Mouse (Mus musculus): ENCODE results near the gene 4632433K11Rik. TPM values are rescaled to one million over a fixed set of nuclear protein-coding genes. Genes with fewer than 3 reads are reported as not detected.
A peak's percentile ranks its signal among the peaks of the same experiment; 100 is the strongest.
"Not testable (repeated sequence)": the region's sequence is repeated elsewhere in the genome, so short reads cannot be mapped to it uniquely, and the experiment has no call there.

Gene 4632433K11Rik
- polyA plus RNA-seq, 1 experiment from 2014 or later, result not detected

GRCm38 (mm10) chr7:5012681-5013513, 21.0 kb upstream of the 4632433K11Rik start:
- Histone ChIP-seq H3K4me2 (no peak overlapping the region), H3K27ac (no peak overlapping the region), H3K4me3 (no peak overlapping the region), H3K27me3 (replicated peaks) (no peaks in the 10 kb centered on the region), H3K9ac (no peak overlapping the region), H3K36me3 (replicated peaks) (peaks cover 46% of the 10 kb centered on the region), H3K9me3 (no peaks in the 10 kb centered on the region), H3K4me1 (peaks cover 11% of the 10 kb centered on the region; the same call in 1 of the 2 replicates)
- ATAC-seq (replicated peaks), result no peak
- WGBS, result 91% methylated on average over 27 of the region's 27 CpGs

GRCm38 (mm10) chr7:5014251-5015117, 19.4 kb upstream of the 4632433K11Rik start, which contains the start of the genes Zfp524 and Fiz1:
Zfp524 (plus strand) TSS chr7:5014415.
Fiz1 (minus strand) TSS chr7:5014697.
- Histone ChIP-seq H3K27me3 (replicated peaks) (no peaks in the 10 kb centered on the region), H3K36me3 (replicated peaks) (peaks cover 30% of the 10 kb centered on the region), H3K9me3 (no peaks in the 10 kb centered on the region), H3K4me3 (peak within 1 kb of the TSS; percentile 84), H3K4me2 (peak within 1 kb of the TSS; percentile 57), H3K9ac (peak within 1 kb of the TSS; percentile 87), H3K4me1 (peaks cover 14% of the 10 kb centered on the region), H3K27ac (peak within 1 kb of the TSS; percentile 98)
- under 1% methylated on average over 42 of the region's 42 CpGs for WGBS
- peak; percentile 87 for ATAC-seq (replicated peaks)

GRCm38 (mm10) chr7:5015118-5016001, 18.6 kb upstream of the 4632433K11Rik start, which contains the start of gene Gm44973:
Gm44973 (plus strand) TSS chr7:5015496.
- peak; percentile 83 for ATAC-seq (replicated peaks)
- H3K4me3 ChIP-seq, result peak within 1 kb of the TSS; percentile 84
- peak within 1 kb of the TSS; percentile 57 for H3K4me2 ChIP-seq
- no peaks in the 10 kb centered on the region for H3K27me3 ChIP-seq (replicated peaks)
- H3K9me3 ChIP-seq, result no peaks in the 10 kb centered on the region
- H3K9ac ChIP-seq, result peak within 1 kb of the TSS; percentile 87
- H3K27ac ChIP-seq, result peak within 1 kb of the TSS; percentile 98
- H3K36me3 ChIP-seq (replicated peaks), result peaks cover 22% of the 10 kb centered on the region
- WGBS, result under 1% methylated on average over 73 of the region's 76 CpGs
- peaks cover 15% of the 10 kb centered on the region for H3K4me1 ChIP-seq

DNA sequence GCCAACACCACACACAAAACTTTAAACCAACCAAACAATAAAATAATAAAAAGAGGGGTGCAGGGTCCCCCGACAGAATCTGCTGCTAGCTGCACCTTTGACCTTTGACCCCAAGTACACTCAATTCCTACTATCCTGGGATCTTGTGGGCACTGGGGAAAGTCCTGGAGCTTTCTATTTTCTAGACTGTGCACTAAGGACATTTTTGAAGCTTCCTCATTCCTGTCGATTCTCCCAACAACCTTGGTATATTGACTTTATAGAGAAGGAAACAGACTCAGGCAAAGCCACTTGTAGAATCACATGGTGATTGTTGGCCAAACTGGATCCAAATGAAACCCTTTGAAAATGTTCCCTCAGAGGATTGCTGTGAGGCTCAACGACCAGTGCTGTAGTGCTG, 17.9 kb upstream of the 4632433K11Rik start:
- H3K27ac ChIP-seq, result peak overlapping the region; percentile 98
- 70% methylated on average over 3 of the region's 3 CpGs for WGBS
- H3K4me2 ChIP-seq, result peak overlapping the region; percentile 57
- peak overlapping the region; percentile 61 for H3K9ac ChIP-seq
- peaks cover 18% of the 10 kb centered on the region for H3K4me1 ChIP-seq
- H3K9me3 ChIP-seq, result no peaks in the 10 kb centered on the region
- peak overlapping the region; percentile 84 for H3K4me3 ChIP-seq
- H3K36me3 ChIP-seq (replicated peaks), result peaks cover 15% of the 10 kb centered on the region
- no peaks in the 10 kb centered on the region for H3K27me3 ChIP-seq (replicated peaks)
- ATAC-seq (replicated peaks), result no peak

DNA sequence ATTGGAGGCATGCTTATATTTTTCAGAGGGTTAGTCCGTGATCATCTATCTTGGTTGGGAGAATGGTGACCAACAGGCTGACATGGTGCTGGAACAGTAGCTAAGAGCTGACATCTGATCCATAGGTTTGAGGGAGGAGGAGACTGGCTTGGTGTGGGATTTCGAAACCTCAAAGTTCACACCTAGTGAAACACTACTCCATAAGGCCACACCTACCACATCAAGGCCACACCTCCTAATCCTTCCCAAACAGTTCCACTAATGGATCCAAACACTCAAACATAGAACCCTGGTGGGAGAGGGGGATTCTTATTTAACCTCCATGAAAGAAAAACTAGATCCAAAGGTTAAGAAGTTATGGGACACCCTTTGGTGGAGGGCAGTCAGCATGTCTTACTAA, 17.0 kb upstream of the 4632433K11Rik start:
- Histone ChIP-seq H3K4me1 (peaks cover 26% of the 10 kb centered on the region), H3K27me3 (replicated peaks) (no peaks in the 10 kb centered on the region), H3K9ac (no peak overlapping the region), H3K27ac (no peak overlapping the region), H3K36me3 (replicated peaks) (peaks cover 7% of the 10 kb centered on the region), H3K4me3 (no peak overlapping the region), H3K9me3 (no peaks in the 10 kb centered on the region), H3K4me2 (no peak overlapping the region)
- WGBS, result 96% methylated on average over 2 of the region's 2 CpGs
- ATAC-seq (replicated peaks), result no peak

GRCm38 (mm10) chr7:5017352-5017751, 16.6 kb upstream of the 4632433K11Rik start:
- H3K27ac ChIP-seq, result no peak overlapping the region
- ATAC-seq (replicated peaks), result no peak
- peaks cover 4% of the 10 kb centered on the region; the same call in 1 of the 2 replicates for H3K36me3 ChIP-seq (replicated peaks)
- H3K4me1 ChIP-seq, result peaks cover 26% of the 10 kb centered on the region
- no peak overlapping the region for H3K4me2 ChIP-seq
- H3K27me3 ChIP-seq (replicated peaks), result no peaks in the 10 kb centered on the region
- H3K4me3 ChIP-seq, result no peak overlapping the region
- no peaks in the 10 kb centered on the region for H3K9me3 ChIP-seq
- no peak overlapping the region for H3K9ac ChIP-seq
- WGBS, result 90% methylated on average over 16 of the region's 16 CpGs

DNA sequence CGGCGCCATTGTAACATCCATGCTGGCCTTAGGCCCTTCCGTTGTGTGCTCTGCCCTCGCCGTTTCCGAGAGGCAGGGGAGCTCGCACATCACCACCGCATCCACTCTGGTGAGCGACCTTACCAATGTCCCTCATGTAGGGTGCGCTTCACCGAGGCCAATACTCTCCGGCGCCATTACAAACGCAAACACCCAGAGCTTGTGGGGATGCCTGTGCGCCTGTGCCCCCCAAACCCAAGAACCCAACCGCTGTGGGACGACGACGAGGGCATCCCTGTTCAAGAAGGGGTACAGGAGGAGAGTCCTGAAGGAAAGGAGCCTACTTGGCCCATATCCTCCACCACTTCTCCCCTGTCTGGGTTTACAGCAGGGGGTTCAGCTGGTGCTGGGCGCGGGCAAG, 16.0 kb upstream of the 4632433K11Rik start:
- no peak for ATAC-seq (replicated peaks)
- Histone ChIP-seq H3K4me2 (no peak overlapping the region), H3K36me3 (replicated peaks) (no peaks in the 10 kb centered on the region), H3K27me3 (replicated peaks) (no peaks in the 10 kb centered on the region), H3K4me3 (no peak overlapping the region), H3K4me1 (peaks cover 26% of the 10 kb centered on the region), H3K27ac (no peak overlapping the region), H3K9me3 (no peaks in the 10 kb centered on the region), H3K9ac (no peak overlapping the region)
- WGBS, result 98% methylated on average over 21 of the region's 21 CpGs

GRCm38 (mm10) chr7:5019576-5019975, 14.3 kb upstream of the 4632433K11Rik start:
- not testable (repeated sequence) for H3K36me3 ChIP-seq (replicated peaks); H3K9ac ChIP-seq; H3K9me3 ChIP-seq; H3K27me3 ChIP-seq (replicated peaks); ATAC-seq (replicated peaks)
- H3K4me2 ChIP-seq, result peak overlapping the region; percentile 74
- peak overlapping the region; percentile 91 for H3K27ac ChIP-seq
- H3K4me1 ChIP-seq, result peaks cover 22% of the 10 kb centered on the region
- H3K4me3 ChIP-seq, result peak overlapping the region; percentile 74
- 22% methylated on average over 8 of the region's 8 CpGs for WGBS

DNA sequence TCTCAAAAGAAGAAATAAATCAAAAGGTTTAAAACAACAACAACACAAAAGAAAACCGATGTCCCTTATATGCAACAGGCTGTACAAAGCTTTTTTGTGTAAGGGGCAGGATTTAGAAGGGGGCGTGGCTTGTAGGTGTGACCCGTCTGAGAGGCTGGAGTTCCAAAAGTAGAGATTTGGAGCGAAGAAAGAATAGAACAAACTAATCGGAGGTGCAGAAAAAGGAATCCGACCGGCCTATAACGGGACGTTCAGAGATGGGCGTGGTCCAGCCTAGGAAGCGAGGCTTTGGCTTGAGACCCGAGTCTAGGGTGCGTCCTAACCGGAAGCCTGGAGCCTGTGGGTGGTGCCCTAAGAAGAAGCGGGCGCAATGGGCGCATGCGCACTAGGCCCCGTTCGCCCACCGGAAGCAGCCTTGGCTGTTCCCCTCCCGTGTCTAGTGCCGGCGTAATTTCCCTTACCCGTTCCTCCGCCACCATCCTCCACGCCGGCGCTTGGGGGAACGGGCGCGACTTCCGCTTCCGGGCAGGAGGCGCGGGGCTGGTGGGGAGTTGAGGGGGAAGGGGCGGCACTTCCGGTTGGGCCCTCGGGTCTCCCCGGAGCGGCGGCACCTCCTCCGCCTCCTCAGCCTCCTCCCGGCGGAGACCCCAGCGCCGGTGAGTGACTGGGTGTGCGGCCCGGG, 13.8 kb upstream of the 4632433K11Rik start, which contains the start of the genes Zfp865 and Ccdc106:
Gene Zfp865 (plus strand): TSS at position 377 of the 682 bp plus-strand sequence.
Gene Ccdc106 (plus strand): TSS at position 554 of the 682 bp plus-strand sequence.
- WGBS, result under 1% methylated on average over 48 of the region's 49 CpGs
- peak; percentile 89 for ATAC-seq (replicated peaks)
- H3K27me3 ChIP-seq (replicated peaks), result no peaks in the 10 kb centered on the region

GRCm38 (mm10) chr7:5020685-5021084, 13.2 kb upstream of the 4632433K11Rik start:
- Histone ChIP-seq H3K4me3 (peak overlapping the region; percentile 74), H3K4me2 (peak overlapping the region; percentile 74), H3K36me3 (replicated peaks) (no peaks in the 10 kb centered on the region), H3K27me3 (replicated peaks) (no peaks in the 10 kb centered on the region), H3K9ac (peak overlapping the region; percentile 81), H3K4me1 (peaks cover 22% of the 10 kb centered on the region), H3K27ac (peak overlapping the region; percentile 91), H3K9me3 (no peaks in the 10 kb centered on the region)
- 1% methylated on average over 14 of the region's 15 CpGs for WGBS
- ATAC-seq (replicated peaks), result peak; percentile 57

More for the DNA sequence above, 13.8 kb upstream of the 4632433K11Rik start, which contains the start of the genes Zfp865 and Ccdc106:
- Histone ChIP-seq H3K27ac (peak within 1 kb of the TSS; percentile 91), H3K4me3 (peak within 1 kb of the TSS; percentile 74), H3K9ac (peak within 1 kb of the TSS; percentile 81), H3K4me1 (peaks cover 22% of the 10 kb centered on the region), H3K9me3 (no peaks in the 10 kb centered on the region), H3K36me3 (replicated peaks) (no peaks in the 10 kb centered on the region), H3K4me2 (peak within 1 kb of the TSS; percentile 74)

DNA sequence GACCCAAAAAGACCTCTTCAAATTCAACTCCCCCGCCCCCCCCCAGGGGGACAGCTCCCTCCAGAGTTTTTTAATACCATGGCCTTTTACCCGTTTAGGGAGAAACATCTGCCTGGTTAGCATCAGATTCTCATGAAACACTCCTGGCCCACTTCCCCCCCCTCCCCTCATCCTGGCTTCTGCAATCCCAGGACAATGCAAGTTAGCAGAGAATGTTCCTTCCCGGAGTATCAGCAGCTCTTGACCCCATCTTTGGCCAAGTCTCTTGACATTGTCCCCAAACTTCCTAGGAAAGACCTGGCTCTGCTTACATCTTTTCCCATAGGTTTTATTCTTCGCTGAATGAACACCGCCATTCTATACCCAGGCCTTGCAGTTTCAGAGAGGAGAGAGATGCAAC, 12.7 kb upstream of the 4632433K11Rik start:
- Histone ChIP-seq H3K27me3 (replicated peaks) (no peaks in the 10 kb centered on the region), H3K27ac (peak overlapping the region; percentile 91)
- 48% methylated on average over 5 of the region's 5 CpGs for WGBS

More for the DNA sequence above, 12.7 kb upstream of the 4632433K11Rik start:
- Histone ChIP-seq H3K4me1 (peaks cover 17% of the 10 kb centered on the region), H3K36me3 (replicated peaks) (no peaks in the 10 kb centered on the region), H3K9ac (peak overlapping the region; percentile 81), H3K9me3 (no peaks in the 10 kb centered on the region), H3K4me2 (peak overlapping the region; percentile 74), H3K4me3 (peak overlapping the region; percentile 74)
- ATAC-seq (replicated peaks), result no peak

Measured in midbrain, embryonic 15.5 days (tissue).